Mouse (Mus musculus): ENCODE results near the gene Gstm7. TPM values are rescaled to one million over a fixed set of nuclear protein-coding genes. Genes with fewer than 3 reads are reported as not detected.
"Not testable (repeated sequence)": the region's sequence is repeated elsewhere in the genome, so short reads cannot be mapped to it uniquely, and the experiment has no call there.

The Gstm7 gene
- polyA plus RNA-seq, 1 experiment from 2014 or later = 54.6 TPM

DNA sequence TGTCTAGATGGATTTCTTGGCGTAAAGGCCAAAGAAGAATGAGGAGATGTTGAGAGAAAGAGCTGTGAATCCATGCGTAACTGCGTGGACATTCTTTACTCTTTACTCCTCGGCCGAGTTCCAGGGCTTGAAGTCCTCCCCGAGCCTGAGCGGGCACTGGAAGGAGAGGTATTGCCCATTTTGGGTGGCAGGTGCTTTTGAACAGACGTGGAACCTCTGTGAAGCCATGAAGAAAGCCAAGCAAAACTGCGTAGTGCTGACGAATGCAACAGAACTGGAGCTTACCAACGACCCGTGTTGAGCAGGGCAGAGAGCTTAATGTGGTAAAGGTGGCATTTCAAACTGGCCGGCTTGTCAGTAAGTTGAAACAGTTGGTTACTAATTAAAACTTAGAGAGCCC lies 32.9 kb downstream of the Gstm7 start:
- H3K9me3 ChIP-seq (ENCODE audit: control insufficient read depth, low read length) = no peaks in the 10 kb centered on the region
- peaks cover 10% of the 10 kb centered on the region for H3K36me3 ChIP-seq (replicated peaks; ENCODE audit: control insufficient read depth, insufficient read depth)
- 93% methylated on average over 13 of the region's 13 CpGs for WGBS
- ATAC-seq (ENCODE audit: low FRiP score) (no peak), DNase-seq (ENCODE audit: low spot score) (no peak)
- no peaks in the 10 kb centered on the region for H3K27me3 ChIP-seq (ENCODE audit: control insufficient read depth, insufficient read depth, low read length)
- H3K4me3 ChIP-seq (replicated peaks; ENCODE audit: low read length) = no peak overlapping the region
- H3K9ac ChIP-seq = no peak overlapping the region
- H3K4me2 ChIP-seq (replicated peaks) = no peak overlapping the region
- no peak overlapping the region for H3K27ac ChIP-seq
- peaks cover 10% of the 10 kb centered on the region for H3K4me1 ChIP-seq (replicated peaks; ENCODE audit: control insufficient read depth, insufficient read depth, low read length)

DNA sequence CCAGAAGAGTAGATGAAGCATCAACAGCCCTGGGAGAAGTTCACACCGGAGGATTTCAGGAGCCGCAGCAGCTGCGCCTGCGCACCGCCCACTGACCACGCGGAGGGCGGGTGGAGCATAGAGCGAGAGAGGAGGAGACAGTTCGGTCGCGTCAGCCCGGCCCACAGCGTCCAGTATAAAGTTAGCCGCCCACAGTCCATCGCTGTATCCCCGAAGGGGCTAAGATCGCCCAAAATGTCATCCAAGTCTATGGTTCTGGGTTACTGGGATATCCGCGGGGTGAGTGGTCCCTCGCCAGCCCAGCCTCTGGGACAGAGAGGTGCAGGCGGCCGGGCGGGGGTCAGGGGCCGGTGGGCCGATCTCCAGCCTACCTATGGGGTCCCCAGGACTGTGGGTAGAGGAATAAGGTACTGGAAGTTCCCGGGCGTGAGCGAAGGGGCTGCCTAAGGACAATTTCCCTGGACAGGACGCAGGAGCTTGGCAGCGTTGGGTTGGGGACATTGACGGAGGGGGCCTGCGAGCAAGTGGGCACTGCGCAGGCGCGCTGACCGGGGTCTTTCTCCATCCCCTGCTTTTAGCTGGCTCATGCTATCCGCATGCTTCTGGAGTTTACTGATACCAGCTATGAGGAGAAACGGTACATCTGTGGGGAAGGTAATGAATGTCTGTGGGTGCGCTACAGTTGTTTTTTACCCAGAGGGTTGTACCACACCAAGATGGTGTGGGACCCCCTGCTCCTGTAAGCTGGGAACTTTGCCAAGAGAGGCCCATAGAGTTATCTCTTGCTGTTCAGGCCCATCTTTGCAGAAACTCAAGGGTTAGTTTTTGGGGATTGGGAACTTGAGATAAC lies 35.7 kb downstream of the Gstm7 start, which contains the start of gene Gstm5:
Gene Gstm5 (plus strand): TSS at position 102 of the 850 bp plus-strand sequence.
- H3K4me1 ChIP-seq (replicated peaks; ENCODE audit: control insufficient read depth, insufficient read depth, low read length) = peaks cover 10% of the 10 kb centered on the region
- no peaks in the 10 kb centered on the region for H3K9me3 ChIP-seq (ENCODE audit: control insufficient read depth, low read length)
- ATAC-seq (ENCODE audit: low FRiP score) = peak; percentile 94
- H3K4me3 ChIP-seq (replicated peaks; ENCODE audit: low read length) = peak within 1 kb of the TSS; percentile 70
- H3K9ac ChIP-seq = peak within 1 kb of the TSS; percentile 91
- peak within 1 kb of the TSS; percentile 77 for H3K27ac ChIP-seq
- WGBS = 8% methylated on average over 40 of the region's 40 CpGs
- H3K27me3 ChIP-seq (ENCODE audit: control insufficient read depth, insufficient read depth, low read length) = no peaks in the 10 kb centered on the region
- H3K4me2 ChIP-seq (replicated peaks) = peak within 1 kb of the TSS; percentile 81
- peak; percentile 80 for DNase-seq (ENCODE audit: low spot score)
- peaks cover 13% of the 10 kb centered on the region for H3K36me3 ChIP-seq (replicated peaks; ENCODE audit: control insufficient read depth, insufficient read depth)

DNA sequence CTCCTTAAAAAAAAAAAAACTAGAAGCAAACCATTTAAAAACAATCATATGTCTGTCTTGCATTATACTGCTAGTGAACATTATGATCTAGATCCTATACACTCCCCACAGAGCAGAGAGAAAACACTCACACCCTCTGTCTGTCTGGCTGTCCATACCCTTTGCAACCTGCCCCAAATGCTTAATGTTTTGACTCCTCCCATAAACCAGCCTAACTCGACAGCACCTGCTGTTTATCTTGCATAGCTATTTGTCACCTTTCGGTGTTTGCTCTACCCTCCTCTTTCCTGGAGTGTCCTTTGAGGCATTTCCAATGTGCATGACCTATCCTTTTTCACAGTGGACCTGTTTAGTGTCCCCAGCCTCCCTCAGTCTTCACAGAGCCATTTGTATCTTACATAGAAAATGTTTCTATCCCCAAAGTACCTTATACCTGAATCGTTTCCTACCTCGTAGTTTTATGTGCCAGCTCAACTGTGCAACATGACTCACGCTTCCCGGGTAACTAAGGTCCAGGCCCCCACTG lies 36.4 kb downstream of the Gstm7 start:
- WGBS = 12% methylated on average over 6 of the region's 6 CpGs

DNA sequence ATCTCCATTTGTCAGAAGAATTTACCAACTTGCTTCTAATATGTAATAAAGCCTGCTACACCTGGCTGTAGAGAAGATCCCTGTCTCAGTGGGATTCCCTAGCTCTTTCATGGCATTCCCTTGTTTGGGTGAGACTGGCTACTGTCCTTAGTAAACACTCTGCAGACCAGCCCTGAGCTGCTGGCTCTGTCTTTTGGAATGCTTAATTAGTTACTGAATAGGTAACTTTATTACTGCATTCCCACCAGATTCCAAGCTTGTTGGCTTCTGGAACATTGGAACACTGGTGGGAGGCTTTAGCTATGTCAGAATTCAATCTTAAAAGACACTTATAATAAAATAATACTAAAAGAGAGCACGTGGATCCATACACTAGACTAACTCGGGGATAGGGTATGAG lies 42.4 kb downstream of the Gstm7 start:
- not testable (repeated sequence) for H3K27ac ChIP-seq; H3K9ac ChIP-seq; H3K4me3 ChIP-seq (replicated peaks; ENCODE audit: low read length); H3K27me3 ChIP-seq (ENCODE audit: control insufficient read depth, insufficient read depth, low read length); H3K9me3 ChIP-seq (ENCODE audit: control insufficient read depth, low read length); ATAC-seq (ENCODE audit: low FRiP score); H3K4me1 ChIP-seq (replicated peaks; ENCODE audit: control insufficient read depth, insufficient read depth, low read length); H3K36me3 ChIP-seq (replicated peaks; ENCODE audit: control insufficient read depth, insufficient read depth); DNase-seq (ENCODE audit: low spot score); H3K4me2 ChIP-seq (replicated peaks)
- WGBS = 90% methylated on average over 2 of the region's 2 CpGs

More for the DNA sequence above, 36.4 kb downstream of the Gstm7 start:
- DNase-seq (ENCODE audit: low spot score) = no peak
- no peaks in the 10 kb centered on the region for H3K27me3 ChIP-seq (ENCODE audit: control insufficient read depth, insufficient read depth, low read length)
- H3K4me2 ChIP-seq (replicated peaks) = peak overlapping the region; percentile 81
- no peak overlapping the region for H3K27ac ChIP-seq
- peak; percentile 36 for ATAC-seq (ENCODE audit: low FRiP score)
- no peaks in the 10 kb centered on the region for H3K9me3 ChIP-seq (ENCODE audit: control insufficient read depth, low read length)
- peak overlapping the region; percentile 70 for H3K4me3 ChIP-seq (replicated peaks; ENCODE audit: low read length)
- H3K4me1 ChIP-seq (replicated peaks; ENCODE audit: control insufficient read depth, insufficient read depth, low read length) = peaks cover 10% of the 10 kb centered on the region
- H3K9ac ChIP-seq = peak overlapping the region; percentile 91
- peaks cover 13% of the 10 kb centered on the region for H3K36me3 ChIP-seq (replicated peaks; ENCODE audit: control insufficient read depth, insufficient read depth)

DNA sequence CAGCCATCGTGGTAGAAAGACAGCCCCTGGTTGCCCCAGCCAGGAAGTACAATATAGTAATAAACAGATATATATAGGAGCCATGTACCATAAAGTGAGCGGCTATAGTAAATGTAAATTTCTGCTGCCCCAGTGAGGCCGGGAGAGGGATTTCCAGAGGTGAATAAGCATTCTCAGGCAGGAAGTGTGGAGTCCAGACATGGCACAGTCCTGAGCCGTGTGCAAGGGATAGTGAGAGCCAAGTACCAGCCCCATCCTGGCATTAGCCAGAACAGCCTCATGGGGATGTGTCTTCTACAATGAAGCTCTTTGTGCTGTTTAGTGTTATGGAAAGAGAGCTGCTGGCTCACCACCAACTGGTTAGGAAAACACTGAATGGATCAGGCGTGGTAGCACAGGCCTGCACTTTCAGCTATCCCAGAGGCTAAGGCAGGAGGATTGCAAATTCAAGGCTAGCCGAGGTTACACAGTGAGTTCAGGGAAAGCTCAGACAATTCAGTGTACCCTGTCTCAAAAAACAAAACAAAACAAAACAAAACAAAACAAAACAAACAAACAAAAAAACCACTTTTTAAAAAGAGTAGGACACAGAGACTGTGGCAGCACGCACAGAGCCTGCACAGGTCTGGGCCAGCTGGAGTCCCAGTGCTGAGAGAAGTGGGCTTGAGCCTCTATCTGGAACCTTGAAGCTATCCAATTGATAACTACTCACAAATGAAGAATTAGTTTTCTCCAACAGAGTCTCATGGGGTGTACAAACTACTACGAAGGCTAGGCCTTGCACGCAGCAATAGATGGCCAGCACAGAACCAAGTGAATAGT lies 43.7 kb downstream of the Gstm7 start:
- Histone ChIP-seq H3K27me3 (ENCODE audit: control insufficient read depth, insufficient read depth, low read length) (no peaks in the 10 kb centered on the region), H3K4me2 (replicated peaks) (no peak overlapping the region), H3K4me3 (replicated peaks; ENCODE audit: low read length) (no peak overlapping the region), H3K27ac (peak overlapping the region; percentile 43), H3K9ac (no peak overlapping the region), H3K9me3 (ENCODE audit: control insufficient read depth, low read length) (no peaks in the 10 kb centered on the region), H3K4me1 (replicated peaks; ENCODE audit: control insufficient read depth, insufficient read depth, low read length) (no peaks in the 10 kb centered on the region), H3K36me3 (replicated peaks; ENCODE audit: control insufficient read depth, insufficient read depth) (no peaks in the 10 kb centered on the region)
- 78% methylated on average over 9 of the region's 9 CpGs for WGBS
- ATAC-seq (ENCODE audit: low FRiP score) = peak; percentile 93
- peak; percentile 62 for DNase-seq (ENCODE audit: low spot score)

DNA sequence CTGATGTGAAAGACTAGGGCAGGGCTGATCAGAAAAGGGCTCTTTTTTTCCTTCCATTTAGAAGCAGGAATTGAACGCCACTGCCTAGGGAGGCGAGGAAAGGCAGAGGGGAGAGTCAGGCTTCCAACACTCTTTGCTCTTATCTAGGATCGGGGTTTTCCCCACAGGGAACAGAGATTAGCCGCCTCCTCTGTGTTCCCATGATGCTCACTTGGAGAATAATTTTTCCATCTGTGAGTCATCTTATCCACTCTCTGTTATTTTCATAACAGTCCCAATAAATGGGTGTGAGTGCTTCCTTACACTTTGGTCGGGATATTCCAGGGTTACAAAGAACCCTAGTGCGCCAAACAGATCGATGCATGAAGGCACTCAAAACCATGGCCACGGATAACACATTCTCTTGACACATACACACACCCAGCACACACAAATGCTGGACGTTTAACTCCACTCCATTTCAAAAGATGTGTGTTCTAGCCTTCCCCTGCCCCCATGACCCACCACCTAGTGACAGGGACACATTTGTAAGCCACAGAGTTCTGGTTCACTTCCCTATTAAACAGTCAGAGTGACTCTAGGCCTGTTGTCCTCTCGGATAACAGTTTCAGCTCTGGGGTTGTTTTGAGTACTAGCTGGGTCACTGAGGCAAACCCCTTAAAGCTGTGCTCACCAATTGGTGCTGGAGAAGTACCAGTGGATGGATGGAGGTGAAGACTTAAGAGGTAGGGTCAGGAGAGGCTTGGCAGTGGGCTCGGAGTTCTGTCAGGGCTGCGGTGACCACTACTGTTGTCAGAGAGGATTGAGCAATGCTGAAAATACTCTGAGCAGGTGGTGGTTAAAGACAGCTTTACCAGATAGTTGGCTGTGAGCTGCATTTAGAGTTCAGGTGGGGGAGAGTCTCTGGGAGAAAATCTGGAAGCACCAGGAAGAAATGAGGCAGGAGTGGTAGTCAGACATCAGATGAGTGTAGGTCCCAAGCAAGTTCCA lies 53.6 kb downstream of the Gstm7 start:
- 88% methylated on average over 12 of the region's 12 CpGs for WGBS
- no peaks in the 10 kb centered on the region for H3K9me3 ChIP-seq (ENCODE audit: control insufficient read depth, low read length)
- ATAC-seq (ENCODE audit: low FRiP score) (no peak), DNase-seq (ENCODE audit: low spot score) (no peak)
- H3K4me3 ChIP-seq (replicated peaks; ENCODE audit: low read length) = no peak overlapping the region
- no peaks in the 10 kb centered on the region for H3K4me1 ChIP-seq (replicated peaks; ENCODE audit: control insufficient read depth, insufficient read depth, low read length)
- no peaks in the 10 kb centered on the region for H3K27me3 ChIP-seq (ENCODE audit: control insufficient read depth, insufficient read depth, low read length)
- no peak overlapping the region for H3K4me2 ChIP-seq (replicated peaks)
- H3K36me3 ChIP-seq (replicated peaks; ENCODE audit: control insufficient read depth, insufficient read depth) = no peaks in the 10 kb centered on the region
- H3K9ac ChIP-seq = no peak overlapping the region
- H3K27ac ChIP-seq = no peak overlapping the region

DNA sequence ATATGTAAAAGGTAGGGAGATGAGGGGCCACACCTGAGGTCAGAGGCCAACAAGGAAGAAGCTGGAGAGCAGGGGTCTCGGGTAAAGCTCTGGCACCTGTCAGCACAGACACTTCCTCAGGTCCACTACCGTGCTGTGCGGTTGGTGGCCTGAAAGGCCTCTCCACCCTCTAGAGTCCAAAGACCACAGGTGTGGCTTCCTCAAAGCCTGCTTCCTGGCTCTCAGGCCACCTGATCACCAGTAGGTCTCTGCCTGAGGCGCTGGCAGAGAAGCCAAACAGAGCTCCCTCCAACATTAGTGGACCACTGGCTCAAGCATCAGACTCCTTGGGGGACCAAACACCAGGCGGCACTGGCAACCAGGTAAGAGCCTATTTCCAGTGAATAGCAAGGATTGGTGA lies 54.6 kb downstream of the Gstm7 start, which contains the start of gene Eps8l3:
Gene Eps8l3 (plus strand): TSS at position 225 of the 400 bp plus-strand sequence.
- no peak within 1 kb of the TSS for H3K4me2 ChIP-seq (replicated peaks)
- 87% methylated on average over 5 of the region's 5 CpGs for WGBS
- ATAC-seq (ENCODE audit: low FRiP score) = no peak

More for the DNA sequence above, 54.6 kb downstream of the Gstm7 start, which contains the start of gene Eps8l3:
- no peaks in the 10 kb centered on the region for H3K4me1 ChIP-seq (replicated peaks; ENCODE audit: control insufficient read depth, insufficient read depth, low read length)
- no peaks in the 10 kb centered on the region for H3K27me3 ChIP-seq (ENCODE audit: control insufficient read depth, insufficient read depth, low read length)
- no peak within 1 kb of the TSS for H3K4me3 ChIP-seq (replicated peaks; ENCODE audit: low read length)
- no peaks in the 10 kb centered on the region for H3K36me3 ChIP-seq (replicated peaks; ENCODE audit: control insufficient read depth, insufficient read depth)
- H3K9me3 ChIP-seq (ENCODE audit: control insufficient read depth, low read length) = no peaks in the 10 kb centered on the region
- H3K9ac ChIP-seq = no peak within 1 kb of the TSS
- no peak for DNase-seq (ENCODE audit: low spot score)
- no peak within 1 kb of the TSS for H3K27ac ChIP-seq
